Mouse (Mus musculus): ENCODE measurements around the gene Prkn. TPM values are rescaled to one million over a fixed set of nuclear protein-coding genes. Genes with fewer than 3 reads are reported as not detected.

Prkn gene
- polyA plus RNA-seq, 1 experiment, result 1.3 TPM

DNA sequence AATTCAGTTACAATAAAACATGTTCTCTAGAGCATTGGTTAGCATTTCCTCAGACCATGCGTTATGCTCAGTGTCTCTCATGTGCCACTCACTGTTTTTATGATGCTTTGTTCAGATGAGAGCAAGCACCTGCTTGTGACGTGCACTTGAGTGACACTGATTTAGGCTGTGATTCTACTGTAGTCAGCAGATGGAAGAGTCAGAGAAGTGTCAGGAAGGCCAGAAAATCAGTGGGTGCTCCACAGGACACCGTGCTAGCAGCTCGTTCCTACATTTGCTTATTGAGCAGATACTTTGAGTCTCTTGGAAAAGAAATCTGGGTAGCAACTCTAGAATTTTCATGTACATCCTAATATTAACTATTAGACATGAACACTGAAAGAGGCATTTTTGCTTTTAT lies 106.4 kb downstream of the Prkn start:
- no peak for TF ChIP-seq GATA1 (IDR thresholded peaks at IDR 0.05; ENCODE audit: low read length)

DNA sequence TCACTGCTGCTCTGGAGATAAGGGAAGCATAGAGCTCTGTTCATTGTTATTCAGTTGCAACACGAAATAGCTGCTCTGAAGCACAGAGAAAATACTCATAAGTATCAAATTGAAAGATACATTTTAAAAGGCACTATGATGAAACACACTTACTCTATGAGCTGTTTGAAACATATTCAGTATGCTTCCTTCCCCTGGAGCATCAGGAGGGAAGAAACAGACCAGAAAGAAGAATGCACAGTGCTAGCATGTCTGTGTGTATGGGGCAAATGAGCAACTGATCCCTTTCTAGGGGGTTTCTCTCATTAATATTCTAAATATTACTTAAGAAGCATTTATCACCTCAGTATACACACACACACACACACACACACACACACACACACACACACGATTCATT lies 107.4 kb downstream of the Prkn start:
- no peak for TF ChIP-seq GATA1 (IDR thresholded peaks at IDR 0.05; ENCODE audit: low read length)

DNA sequence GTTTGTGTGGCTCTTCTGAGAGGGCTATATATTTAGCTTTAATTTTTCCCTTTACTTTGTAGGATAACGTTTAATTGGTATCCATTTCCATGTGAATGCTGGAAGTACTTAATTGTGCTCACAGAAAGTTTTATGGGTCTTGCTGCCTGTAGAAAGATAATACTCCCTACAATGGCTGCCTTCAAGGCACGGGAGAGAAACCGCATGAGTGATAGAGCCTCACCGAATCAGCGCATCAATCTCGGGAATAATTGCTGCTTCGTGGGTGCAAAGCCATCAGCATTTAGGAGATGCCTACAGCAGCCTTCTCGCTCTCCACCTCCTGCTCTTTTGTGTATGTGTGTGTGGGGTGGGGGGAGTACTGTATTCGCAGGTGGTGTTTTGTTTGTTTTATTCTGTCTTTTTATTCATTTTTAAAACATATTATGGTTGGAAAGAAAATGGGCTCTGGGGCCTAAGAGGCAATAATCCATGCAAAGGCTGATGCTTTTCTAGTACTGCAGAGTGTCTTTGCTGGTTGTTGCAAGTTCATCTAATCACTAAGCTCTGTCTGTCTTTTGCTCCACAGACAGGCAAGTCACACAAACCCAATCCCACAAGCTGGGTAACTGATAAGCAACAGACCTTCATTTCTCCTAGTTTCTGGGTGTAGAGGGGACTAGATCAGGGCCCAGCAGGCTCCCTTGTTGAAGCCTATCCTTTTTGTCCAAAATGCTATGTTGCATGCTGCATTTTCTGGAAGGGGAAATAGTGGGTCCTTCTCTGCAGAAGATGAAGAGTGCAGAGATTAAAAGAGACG lies 119.1 kb downstream of the Prkn start:
- no peak for TF ChIP-seq GATA1 (IDR thresholded peaks at IDR 0.05; ENCODE audit: low read length)

DNA sequence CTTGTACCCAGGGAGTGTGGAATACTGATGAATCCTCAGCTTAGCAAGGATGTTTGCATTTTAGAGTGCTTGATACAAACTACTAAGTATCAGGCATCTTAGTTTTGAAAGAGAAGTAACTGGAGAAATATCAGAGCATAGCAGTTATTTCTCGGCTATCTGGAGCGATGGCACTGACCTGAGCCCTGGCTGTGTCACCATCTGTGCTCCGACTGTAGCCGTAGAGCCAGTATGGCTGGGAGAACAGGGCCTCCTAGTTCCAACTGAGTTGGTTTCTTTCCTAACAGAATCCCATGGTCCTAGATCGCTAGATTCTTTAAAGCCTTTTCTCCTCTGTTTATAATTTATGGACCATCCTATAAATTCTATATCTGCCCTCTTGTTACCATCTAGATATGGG lies 122.0 kb downstream of the Prkn start:
- TF ChIP-seq GATA1 (IDR thresholded peaks at IDR 0.05; ENCODE audit: low read length), result no peak

DNA sequence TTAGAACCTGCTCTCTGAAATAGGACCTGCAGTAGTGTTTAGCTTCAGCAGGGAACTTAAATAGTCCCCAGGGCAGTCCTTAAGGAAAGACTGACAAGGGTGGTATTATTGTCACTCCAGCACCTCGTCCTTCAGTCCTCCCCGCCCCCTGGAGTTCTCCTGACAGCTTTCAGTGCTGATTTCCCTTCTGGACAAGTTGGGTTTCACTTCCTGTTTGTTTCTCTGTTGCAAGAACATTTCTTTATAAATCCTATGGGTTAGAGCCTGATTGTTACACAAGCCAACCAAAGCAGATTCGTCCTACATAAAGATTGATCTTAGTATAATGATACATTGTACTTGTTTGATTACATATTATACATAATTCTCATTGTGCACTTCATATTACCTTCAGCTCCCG lies 142.0 kb downstream of the Prkn start:
- no peak for TF ChIP-seq GATA1 (IDR thresholded peaks at IDR 0.05; ENCODE audit: low read length)

DNA sequence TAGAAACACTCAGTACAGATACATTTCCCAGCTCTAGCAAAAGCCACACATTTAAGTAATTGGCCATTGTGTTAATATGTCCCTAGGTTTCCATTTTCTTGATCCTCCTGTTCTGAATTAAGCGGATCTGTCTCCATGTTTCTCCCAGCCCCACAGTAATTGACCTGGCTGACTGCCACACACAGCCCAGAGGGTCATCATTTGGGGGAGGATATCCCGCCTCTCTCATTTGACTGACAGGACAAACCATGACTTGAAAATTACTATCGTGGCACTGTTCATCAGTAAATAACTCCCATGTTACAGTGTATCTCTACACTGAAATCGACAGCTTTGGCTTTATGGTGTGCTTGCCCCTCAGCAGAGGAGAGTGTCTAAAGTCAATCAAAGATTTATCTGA lies 146.9 kb downstream of the Prkn start:
- no peak for TF ChIP-seq GATA1 (IDR thresholded peaks at IDR 0.05; ENCODE audit: low read length)

DNA sequence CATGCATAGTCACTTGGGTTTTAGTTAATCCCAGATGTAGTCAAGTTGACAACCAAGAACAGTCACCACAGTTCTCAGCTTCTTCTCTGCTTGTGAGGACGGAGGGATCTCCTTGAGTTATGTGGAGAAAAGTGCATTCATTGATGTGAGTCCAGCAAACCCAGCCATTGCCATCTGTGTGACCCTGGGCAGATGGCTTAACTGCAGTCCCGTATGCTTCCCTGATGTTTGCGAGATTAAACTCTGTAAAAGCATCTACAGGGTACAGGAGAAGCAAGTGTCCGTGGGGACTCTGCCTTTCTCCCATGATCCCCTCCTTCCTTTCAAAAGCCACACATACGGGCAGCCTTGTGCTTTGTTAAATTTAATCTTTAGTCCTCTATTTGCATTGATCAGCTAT lies 157.1 kb downstream of the Prkn start:
- TF ChIP-seq GATA1 (IDR thresholded peaks at IDR 0.05; ENCODE audit: low read length), result no peak

DNA sequence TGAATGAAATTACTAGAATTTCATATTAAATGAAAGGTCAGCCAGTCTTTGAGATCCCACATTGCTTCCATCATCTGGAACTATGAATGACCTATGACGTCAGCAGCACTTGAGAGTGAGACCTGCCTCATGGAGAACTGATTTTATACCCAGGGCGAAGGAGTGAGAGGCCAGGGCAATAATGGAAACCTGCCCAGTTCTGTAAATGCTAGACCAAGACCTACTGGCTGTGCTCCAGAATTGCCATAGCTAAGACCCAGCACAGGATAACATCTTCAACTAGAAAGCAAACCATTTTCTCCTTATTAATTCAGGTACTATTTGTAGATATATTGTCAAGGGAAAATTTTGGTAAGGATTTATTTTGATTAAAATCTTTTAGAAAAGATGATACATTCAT lies 183.2 kb downstream of the Prkn start:
- no peak for TF ChIP-seq GATA1 (IDR thresholded peaks at IDR 0.05; ENCODE audit: low read length)

DNA sequence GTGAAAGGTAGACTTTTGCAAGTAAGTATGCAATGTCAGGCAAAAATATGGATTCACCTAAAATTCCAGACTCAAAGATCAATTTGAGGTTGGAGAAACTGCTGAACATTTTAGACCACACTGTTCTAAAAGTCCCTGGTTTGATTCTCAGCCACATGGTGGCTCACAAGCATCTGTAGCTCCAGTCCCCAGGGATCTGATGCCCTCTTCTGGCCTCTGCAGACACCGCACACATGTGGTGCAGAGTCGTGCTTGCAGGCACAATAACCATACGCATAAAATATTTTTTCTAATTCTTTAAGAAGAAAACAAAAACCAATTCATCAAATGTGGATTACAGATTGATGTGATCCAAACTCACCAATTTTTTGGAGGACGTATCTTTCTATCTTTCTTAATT lies 189.2 kb downstream of the Prkn start:
- no peak for TF ChIP-seq GATA1 (IDR thresholded peaks at IDR 0.05; ENCODE audit: low read length)

DNA sequence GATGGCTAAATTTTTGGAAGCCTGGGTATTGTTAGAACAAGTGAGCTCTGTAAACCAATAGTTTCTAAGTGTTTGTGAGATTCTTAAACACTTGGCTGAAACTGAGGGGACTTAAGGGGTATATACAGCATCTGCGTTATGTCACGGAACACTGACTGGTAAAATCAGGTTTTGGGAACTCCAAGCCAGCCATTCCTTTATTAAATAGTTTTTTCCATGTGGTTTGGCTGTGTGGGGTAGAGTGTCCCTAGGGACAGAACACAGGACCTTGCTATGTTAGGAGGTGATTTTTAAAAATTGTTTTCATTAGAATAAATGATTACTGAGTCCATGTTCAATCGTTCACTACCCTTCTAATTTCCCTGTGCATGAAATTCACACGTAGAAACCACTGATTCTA lies 190.8 kb downstream of the Prkn start:
- no peak for TF ChIP-seq GATA1 (IDR thresholded peaks at IDR 0.05; ENCODE audit: low read length)

DNA sequence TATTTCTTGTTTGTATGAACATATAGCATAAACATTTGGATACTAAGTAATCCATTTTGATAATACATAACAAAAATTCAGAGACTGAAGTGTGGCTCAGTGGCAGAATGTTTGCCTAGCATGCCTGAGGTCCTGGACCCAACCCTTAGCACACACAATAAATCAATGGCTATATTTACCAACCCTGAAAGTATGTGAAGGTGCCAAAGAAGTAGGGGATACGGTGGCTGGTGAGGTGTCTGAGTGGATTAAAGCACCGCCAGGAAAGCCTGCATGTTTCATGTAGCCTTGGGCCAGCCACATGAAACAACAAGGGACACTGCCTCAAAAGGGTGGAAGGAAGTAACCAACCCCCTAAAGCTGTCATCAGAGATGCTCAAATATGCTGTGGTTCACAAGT lies 192.2 kb downstream of the Prkn start:
- TF ChIP-seq GATA1 (IDR thresholded peaks at IDR 0.05; ENCODE audit: low read length), result no peak

DNA sequence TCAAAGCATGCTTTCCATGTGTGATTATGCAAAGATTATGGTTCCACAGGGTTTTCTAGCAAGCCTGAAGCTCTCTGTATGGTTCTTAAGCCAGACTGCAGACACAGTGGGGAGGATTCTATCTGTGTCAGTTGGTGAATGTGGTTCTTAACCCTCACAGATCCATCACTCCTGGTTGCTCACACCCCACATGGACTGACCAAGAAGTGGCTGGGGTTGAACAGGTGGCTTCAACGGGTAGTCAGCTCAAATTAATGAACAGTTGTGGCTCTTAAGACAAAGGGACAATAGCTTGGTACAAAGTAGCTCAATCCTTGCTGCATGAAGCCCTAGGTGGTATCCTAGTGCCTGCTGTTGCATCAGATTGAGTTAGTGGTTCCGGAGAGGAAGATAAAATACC lies 193.4 kb downstream of the Prkn start:
- TF ChIP-seq GATA1 (IDR thresholded peaks at IDR 0.05; ENCODE audit: low read length), result no peak

DNA sequence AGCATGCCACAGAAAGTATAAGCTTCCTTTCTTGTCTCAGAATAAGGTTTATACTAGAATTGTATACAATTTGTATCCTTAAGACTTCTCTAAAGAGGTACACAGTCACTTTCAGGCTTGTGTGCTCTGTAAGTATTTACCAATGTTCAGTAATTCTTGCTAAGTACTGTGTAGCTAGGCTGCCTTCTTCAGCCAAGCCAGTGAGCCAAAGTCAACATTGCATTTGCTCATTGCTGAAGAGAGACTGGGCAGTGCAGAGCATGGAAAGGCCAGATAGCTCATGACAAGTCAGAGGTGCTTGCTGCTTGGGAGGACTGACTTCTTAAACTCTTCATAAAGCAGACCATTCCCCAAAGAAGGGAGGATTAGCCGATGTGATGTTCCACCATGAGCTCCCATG lies 198.1 kb downstream of the Prkn start:
- no peak for TF ChIP-seq GATA1 (IDR thresholded peaks at IDR 0.05; ENCODE audit: low read length)

DNA sequence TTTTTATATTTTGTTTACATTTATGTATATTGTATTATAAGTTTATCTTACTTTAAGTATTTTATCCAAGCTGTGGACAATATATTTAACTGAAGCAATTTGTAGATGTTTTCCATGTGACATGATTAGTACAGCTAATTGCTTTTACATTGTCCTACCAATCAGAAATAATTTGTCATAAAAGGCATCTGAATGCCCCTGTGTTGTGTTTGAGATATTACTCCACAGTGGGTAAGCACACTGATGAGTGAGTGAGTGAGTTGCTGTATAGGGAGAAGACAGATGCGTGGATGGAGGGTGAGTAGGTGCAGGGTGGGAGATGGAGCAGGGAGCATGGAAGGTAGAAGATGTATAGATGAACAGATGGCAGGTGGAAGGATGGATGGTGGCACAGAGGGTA lies 218.8 kb downstream of the Prkn start:
- no peak for TF ChIP-seq GATA1 (IDR thresholded peaks at IDR 0.05; ENCODE audit: low read length)

DNA sequence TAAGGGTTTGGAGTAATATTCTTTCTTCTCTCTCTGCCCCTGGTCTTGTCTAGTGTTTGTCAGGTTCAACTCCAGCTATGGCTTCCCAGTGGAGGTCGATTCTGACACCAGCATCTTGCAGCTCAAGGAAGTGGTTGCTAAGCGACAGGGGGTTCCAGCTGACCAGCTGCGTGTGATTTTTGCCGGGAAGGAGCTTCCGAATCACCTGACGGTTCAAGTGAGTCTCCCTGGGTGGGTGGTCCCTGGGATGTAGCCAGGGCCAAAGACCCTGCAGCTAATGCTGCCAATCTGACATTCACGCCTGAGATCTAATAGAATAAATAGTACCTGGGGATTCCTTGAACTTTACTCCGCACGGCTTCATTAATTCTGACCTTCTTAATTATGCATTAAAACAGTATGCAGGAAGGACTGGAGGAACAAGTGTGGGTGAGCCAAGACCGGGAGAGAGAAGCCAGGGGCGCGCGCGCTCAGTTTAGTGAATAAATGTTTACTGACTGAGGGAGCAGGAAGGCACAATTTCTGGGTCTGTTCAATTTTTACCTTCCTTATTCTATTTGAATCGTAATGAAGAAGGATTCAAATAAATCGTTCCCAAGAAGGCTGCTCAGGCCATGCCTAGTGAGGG lies 227.0 kb downstream of the Prkn start:
- TF ChIP-seq GATA1 (IDR thresholded peaks at IDR 0.05; ENCODE audit: low read length), result no peak

DNA sequence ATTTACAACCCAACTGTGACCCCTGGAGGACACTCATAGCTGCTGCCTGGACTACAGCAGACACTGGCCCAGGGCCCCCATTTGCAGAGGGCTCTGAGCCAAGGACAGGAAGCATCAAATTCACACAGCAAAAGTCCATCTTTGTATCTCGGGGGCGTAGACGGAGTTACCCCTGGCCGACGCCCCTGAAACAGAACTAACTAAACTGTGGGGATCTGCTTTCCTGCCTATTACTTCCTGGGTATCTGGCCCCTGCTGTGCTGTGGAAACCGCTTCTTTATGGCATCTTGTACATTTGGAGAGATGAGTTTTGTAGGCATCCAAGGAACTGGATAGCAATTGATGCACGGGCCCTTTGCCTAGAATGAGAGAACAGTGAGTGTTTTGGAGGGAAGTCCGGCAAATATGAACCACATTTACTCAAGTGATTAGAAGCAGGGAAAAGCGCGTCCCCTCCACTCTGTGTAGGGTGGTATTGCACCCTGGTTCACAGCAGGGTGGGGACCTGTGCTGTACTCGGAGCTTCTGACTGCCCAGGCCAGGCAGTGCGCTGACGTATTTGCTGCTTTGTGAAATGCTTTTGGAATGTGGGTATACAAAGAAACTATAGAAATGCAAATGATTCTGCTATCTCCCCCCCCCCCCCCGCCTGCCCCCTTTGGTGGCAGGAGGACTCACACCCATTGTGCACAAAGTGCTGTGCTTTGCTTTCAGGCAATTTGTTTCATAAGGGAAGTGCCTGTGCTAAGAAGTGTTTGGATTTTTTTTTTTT lies 227.7 kb downstream of the Prkn start:
- no peak for TF ChIP-seq GATA1 (IDR thresholded peaks at IDR 0.05; ENCODE audit: low read length)

DNA sequence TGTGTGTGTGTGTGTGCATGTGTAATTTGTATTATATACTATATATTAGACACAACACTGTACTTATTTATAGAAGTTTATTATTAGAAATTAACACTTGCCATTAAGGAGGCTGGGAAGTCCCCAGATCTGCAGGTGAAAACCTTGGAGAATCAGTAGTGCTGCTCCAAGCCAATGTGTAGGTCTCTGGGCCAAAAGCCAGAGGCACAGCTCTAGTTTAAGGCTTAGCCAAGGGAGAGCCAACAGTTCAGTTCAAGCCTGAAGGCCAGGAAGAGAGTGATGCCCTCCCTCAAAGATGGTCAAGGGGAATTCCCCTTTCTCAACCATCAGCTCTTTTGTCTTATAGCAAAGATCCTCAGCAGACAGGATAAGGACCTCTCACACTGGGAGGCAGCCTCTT lies 230.8 kb downstream of the Prkn start:
- TF ChIP-seq GATA1 (IDR thresholded peaks at IDR 0.05; ENCODE audit: low read length), result no peak
